Mouse (Mus musculus): ENCODE measurements around the gene Oas1d.
"Not testable (repeated sequence)": the region's sequence is repeated elsewhere in the genome, so short reads cannot be mapped to it uniquely, and the experiment has no call there.

- not testable (repeated sequence) for TF ChIP-seq POLR2A (IDR thresholded peaks at IDR 0.05; ENCODE audit: low read depth, low read length); CTCF (IDR thresholded peaks at IDR 0.05; ENCODE audit: extremely low read depth, insufficient read depth, insufficient read length, insufficient replicate concordance)
Observed at GRCm38 (mm10) chr5:120891566-120892242, 22.6 kb upstream of the Oas1d start.

Data from spleen, adult 2 months (tissue).